11 mouse cellular contexts compared by ENCODE assay signal in the genomic region with DNA sequence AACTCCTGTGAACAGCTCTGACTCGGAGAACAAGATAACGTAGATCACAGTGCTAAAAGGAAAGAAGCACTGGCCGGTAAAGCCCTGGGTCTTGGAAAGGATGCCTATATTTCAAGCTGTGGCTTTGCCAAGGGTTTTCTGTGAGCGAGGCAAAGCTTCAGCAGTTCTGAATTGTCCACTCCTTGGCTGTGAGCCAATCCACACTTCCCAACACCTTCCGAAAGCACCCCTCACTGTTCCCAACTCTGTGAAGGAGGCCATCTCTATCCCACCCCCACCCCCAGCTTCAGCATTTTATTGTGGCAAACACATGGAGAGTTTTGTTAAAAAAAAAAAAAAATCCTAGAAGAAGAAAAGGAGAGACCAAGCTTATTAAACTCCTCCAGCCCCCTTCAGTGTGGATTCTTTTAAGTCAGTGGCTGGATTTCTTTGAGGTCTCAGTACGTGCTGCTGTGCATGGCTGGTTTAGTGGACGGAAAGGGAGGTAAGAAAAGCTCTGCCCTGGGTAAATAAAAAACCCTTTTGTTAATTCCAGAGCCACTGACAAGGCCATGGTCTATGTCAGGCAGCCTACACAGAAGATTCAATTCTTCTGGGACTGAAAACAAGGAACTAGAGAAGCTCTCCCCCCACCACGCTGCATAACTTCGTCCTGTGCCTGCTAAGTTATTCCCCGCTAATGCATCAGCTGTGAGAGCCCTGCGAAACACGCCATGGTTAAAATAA.
DNase-seq lines count a peak whose midpoint lies in the region; ATAC-seq lines count a peak whose summit lies in the region.
"Had no signal": no experiment of that assay in that cellular context is flagged by ENCODE, and none has a peak within 500 bp of the region (broad histone marks: within the 10 kb centered on the region; RNA-seq: fewer than 3 reads in every experiment).

No protein-coding gene starts in this region.

- ATAC-seq in heart, embryonic 13.5 days (ENCODE audit: extremely low read depth, insufficient number of reproducible peaks, low FRiP score, low TSS enrichment), result no peak
- peak; percentile 57; the same call in 1 of the 2 replicates for ATAC-seq in limb, embryonic 13.5 days (ENCODE audit: low FRiP score, low read depth)

- WGBS in heart, embryonic 13.5 days, result 41% methylated on average over 12 of the region's 12 CpGs
- WGBS in limb, embryonic 13.5 days, result 39% methylated on average over 12 of the region's 12 CpGs

- H3K9me3 ChIP-seq in heart, embryonic 13.5 days, result no peaks in the 10 kb centered on the region
- no peaks in the 10 kb centered on the region for H3K9me3 ChIP-seq in limb, embryonic 13.5 days
- H3K9me3 ChIP-seq: embryonic facial prominence, embryonic 15.5 days; liver, embryonic 15.5 days had no signal

- peak overlapping the region; percentile 64 for H3K9ac ChIP-seq in heart, embryonic 13.5 days
- H3K9ac ChIP-seq in limb, embryonic 13.5 days, result no peak overlapping the region
- H3K9ac ChIP-seq: embryonic facial prominence, embryonic 15.5 days; liver, embryonic 15.5 days had no signal

- peak overlapping the region; percentile 56 for H3K4me2 ChIP-seq in heart, embryonic 13.5 days
- 0 out of 2 replicates have a peak overlapping the region, but pooled peaks have one; percentile 15 for H3K4me2 ChIP-seq in limb, embryonic 13.5 days (replicated peaks)
- H3K4me2 ChIP-seq: embryonic facial prominence, embryonic 15.5 days; liver, embryonic 15.5 days had no signal

- intact Hi-C loops in heart, postnatal 10 days (cut with DNase I), result loop anchor here (10.0 kb wide), 1 partner anchor 446 kb away; no protein-coding TSS in a partner anchor

- H3K4me3 ChIP-seq in heart, embryonic 13.5 days, result no peak overlapping the region
- H3K4me3 ChIP-seq in limb, embryonic 13.5 days, result no peak overlapping the region
- H3K4me3 ChIP-seq: embryonic facial prominence, embryonic 15.5 days; liver, embryonic 15.5 days had no signal

- H3K27me3 ChIP-seq in heart, embryonic 13.5 days (replicated peaks), result no peaks in the 10 kb centered on the region
- no peaks in the 10 kb centered on the region for H3K27me3 ChIP-seq in limb, embryonic 13.5 days
- H3K27me3 ChIP-seq: embryonic facial prominence, embryonic 15.5 days; liver, embryonic 15.5 days had no signal

- DNase-seq in heart, postnatal 10 days, result no peak
- peak; percentile 11 for DNase-seq in retina, postnatal 1 day
- no peak for DNase-seq in retina, embryonic 14.5 days (ENCODE audit: low spot score)
- DNase-seq in spleen, adult 12 weeks (ENCODE audit: low spot score), result no peak
- DNase-seq in cerebellum, adult 9-11 months, result no peak
- no peak for DNase-seq in right cerebral cortex, postnatal 25 days
- DNase-seq: kidney, postnatal 14 days had no signal

- peaks cover 40% of the 10 kb centered on the region for H3K4me1 ChIP-seq in heart, embryonic 13.5 days
- peaks cover 30% of the 10 kb centered on the region for H3K4me1 ChIP-seq in limb, embryonic 13.5 days
- H3K4me1 ChIP-seq: liver, embryonic 15.5 days had no signal

- H3K27ac ChIP-seq in heart, embryonic 13.5 days (replicated peaks), result peak overlapping the region; percentile 70
- H3K27ac ChIP-seq in limb, embryonic 13.5 days, result peak overlapping the region; percentile 35
- H3K27ac ChIP-seq: embryonic facial prominence, embryonic 15.5 days; liver, embryonic 15.5 days had no signal

- no peaks in the 10 kb centered on the region for H3K36me3 ChIP-seq in heart, embryonic 13.5 days
- no peaks in the 10 kb centered on the region for H3K36me3 ChIP-seq in limb, embryonic 13.5 days
- H3K36me3 ChIP-seq: embryonic facial prominence, embryonic 15.5 days; liver, embryonic 15.5 days had no signal
